Comparison of ENCODE assay signal across 14 mouse cellular contexts in the genomic region with DNA sequence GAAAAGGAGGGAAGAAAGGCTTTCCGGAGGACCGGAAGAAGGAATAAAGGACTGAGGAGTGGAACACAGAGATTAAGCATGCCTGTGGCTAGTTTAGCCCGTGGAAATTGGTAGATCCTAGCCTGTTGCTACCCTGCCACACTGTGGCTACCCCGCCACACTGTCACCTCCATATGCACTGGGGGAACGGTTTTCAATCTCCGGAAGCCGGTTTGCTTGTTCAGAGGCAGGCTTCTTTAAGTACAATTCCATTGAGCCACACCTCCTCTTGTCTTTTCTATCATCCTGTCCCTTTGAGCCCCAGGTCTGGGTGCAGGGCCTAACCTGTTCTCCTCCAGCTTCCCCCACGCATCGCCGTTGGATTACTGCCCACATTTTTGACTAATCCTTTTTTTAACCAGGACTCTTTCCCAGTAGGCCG. TPM values are rescaled to one million over a fixed set of nuclear protein-coding genes. Genes with fewer than 3 reads are reported as not detected.
DNase-seq lines count a peak whose midpoint lies in the region; ATAC-seq lines count a peak whose summit lies in the region.
"Had no signal": no experiment of that assay in that cellular context is flagged by ENCODE, and none has a peak within 500 bp of the region (broad histone marks: within the 10 kb centered on the region; RNA-seq: fewer than 3 reads in every experiment).

No protein-coding gene starts in this region.

- peak overlapping the region; percentile 48; the same call in 1 of the 2 replicates for H3K9ac ChIP-seq in heart, embryonic 13.5 days
- H3K9ac ChIP-seq in lung, embryonic 15.5 days: no peak overlapping the region
- H3K9ac ChIP-seq in embryonic facial prominence, embryonic 15.5 days: no peak overlapping the region
- H3K9ac ChIP-seq in stomach, embryonic 15.5 days: no peak overlapping the region
- H3K9ac ChIP-seq: hindbrain, embryonic 14.5 days had no signal

- no peak overlapping the region for H3K4me3 ChIP-seq in heart, embryonic 13.5 days
- H3K4me3 ChIP-seq in lung, embryonic 15.5 days: no peak overlapping the region
- H3K4me3 ChIP-seq in embryonic facial prominence, embryonic 15.5 days (replicated peaks): no peak overlapping the region
- H3K4me3 ChIP-seq in stomach, embryonic 15.5 days (replicated peaks): no peak overlapping the region

- H3K36me3 ChIP-seq in heart, embryonic 13.5 days: 0 out of 2 replicates have a peak, but pooled peaks cover 6% of the 10 kb centered on the region
- H3K36me3 ChIP-seq in lung, embryonic 15.5 days: no peaks in the 10 kb centered on the region
- 0 out of 2 replicates have a peak, but pooled peaks cover under 1% of the 10 kb centered on the region for H3K36me3 ChIP-seq in embryonic facial prominence, embryonic 15.5 days
- H3K36me3 ChIP-seq in stomach, embryonic 15.5 days: no peaks in the 10 kb centered on the region

- H3K27ac ChIP-seq in heart, embryonic 13.5 days (replicated peaks): peak overlapping the region; percentile 53
- peak overlapping the region; percentile 13 for H3K27ac ChIP-seq in lung, embryonic 15.5 days
- peak overlapping the region; percentile 73 for H3K27ac ChIP-seq in embryonic facial prominence, embryonic 15.5 days (replicated peaks)
- peak overlapping the region; percentile 82 for H3K27ac ChIP-seq in stomach, embryonic 15.5 days
- H3K27ac ChIP-seq: hindbrain, embryonic 14.5 days; macrophage had no signal

- ATAC-seq in heart, embryonic 13.5 days (ENCODE audit: extremely low read depth, insufficient number of reproducible peaks, low FRiP score, low TSS enrichment): no peak
- no peak for ATAC-seq in lung, embryonic 15.5 days (ENCODE audit: borderline replicate concordance, extremely low read depth, low FRiP score, low TSS enrichment)
- no peak for ATAC-seq in embryonic facial prominence, embryonic 15.5 days (ENCODE audit: insufficient number of reproducible peaks, low FRiP score, low TSS enrichment, low read depth)
- ATAC-seq in stomach, embryonic 15.5 days (ENCODE audit: insufficient read depth, low FRiP score, low read depth): 0 out of 2 replicates have a peak, but pooled peaks have one; percentile 23
- ATAC-seq: CD4-positive, CD25-positive, alpha-beta regulatory T cell, adult 4 months had no signal

- no peaks in the 10 kb centered on the region for H3K9me3 ChIP-seq in heart, embryonic 13.5 days
- no peaks in the 10 kb centered on the region for H3K9me3 ChIP-seq in lung, embryonic 15.5 days
- H3K9me3 ChIP-seq in embryonic facial prominence, embryonic 15.5 days (replicated peaks): no peaks in the 10 kb centered on the region
- no peaks in the 10 kb centered on the region for H3K9me3 ChIP-seq in stomach, embryonic 15.5 days

- no peak for DNase-seq in heart, postnatal 4 days
- DNase-seq in lung, postnatal 25 days (ENCODE audit: low spot score): no peak
- DNase-seq in layer of hippocampus, postnatal 10 days (ENCODE audit: low spot score in 2 of 2): no peak
- no peak for DNase-seq in layer of hippocampus, postnatal 36 days
- DNase-seq: adrenal gland, adult 2 months; right cerebral cortex, postnatal 25 days; thymus, postnatal 14 days had no signal

- peak overlapping the region; percentile 4; the same call in 1 of the 2 replicates for H3K4me2 ChIP-seq in heart, embryonic 13.5 days
- no peak overlapping the region for H3K4me2 ChIP-seq in lung, embryonic 15.5 days
- H3K4me2 ChIP-seq in embryonic facial prominence, embryonic 15.5 days (replicated peaks): no peak overlapping the region
- H3K4me2 ChIP-seq in stomach, embryonic 15.5 days: no peak overlapping the region
- H3K4me2 ChIP-seq: hindbrain, embryonic 14.5 days had no signal

- H3K4me1 ChIP-seq in heart, embryonic 13.5 days: peaks cover 13% of the 10 kb centered on the region
- H3K4me1 ChIP-seq in lung, embryonic 15.5 days: peaks cover 15% of the 10 kb centered on the region; the same call in 1 of the 2 replicates
- peaks cover 11% of the 10 kb centered on the region; the same call in 1 of the 2 replicates for H3K4me1 ChIP-seq in embryonic facial prominence, embryonic 15.5 days
- H3K4me1 ChIP-seq in stomach, embryonic 15.5 days: 0 out of 2 replicates have a peak, but pooled peaks cover 9% of the 10 kb centered on the region

- H3K27me3 ChIP-seq in heart, embryonic 13.5 days (replicated peaks): no peaks in the 10 kb centered on the region
- no peaks in the 10 kb centered on the region for H3K27me3 ChIP-seq in lung, embryonic 15.5 days
- H3K27me3 ChIP-seq in embryonic facial prominence, embryonic 15.5 days: no peaks in the 10 kb centered on the region
- H3K27me3 ChIP-seq in stomach, embryonic 15.5 days (replicated peaks): no peaks in the 10 kb centered on the region

- 23% methylated on average over 11 of the region's 11 CpGs for WGBS in heart, embryonic 13.5 days
- 20% methylated on average over 11 of the region's 11 CpGs for WGBS in lung, embryonic 15.5 days
- WGBS in embryonic facial prominence, embryonic 15.5 days: 17% methylated on average over 11 of the region's 11 CpGs
- 27% methylated on average over 11 of the region's 11 CpGs for WGBS in stomach, embryonic 15.5 days

RNA-seq across cellular contexts. Expression of a gene that starts 9.1 kb away (rescaled TPM):
- 1,230 and 1,350 TPM in 2 replicates for polyA plus RNA-seq in heart, embryonic 13.5 days (2015; fragmentation: Nextera tagmentation; extraction: Ambion mirVana)
- total RNA-seq in heart, postnatal 4 days (2021): 100 to 1,000 TPM; 626 to 671 TPM
- polyA plus RNA-seq in lung, embryonic 15.5 days (2015; fragmentation: Nextera tagmentation; extraction: Ambion mirVana): 913 and 923 TPM in 2 replicates
- polyA plus RNA-seq in embryonic facial prominence, embryonic 15.5 days (2015; fragmentation: Nextera tagmentation; extraction: Ambion mirVana): 890 and 897 TPM in 2 replicates
- 1,135 and 1,340 TPM in 2 replicates for polyA plus RNA-seq in stomach, embryonic 15.5 days (2015; fragmentation: Nextera tagmentation; extraction: Ambion mirVana)
- 100 to 1,000 TPM; 649 to 727 TPM for total RNA-seq in layer of hippocampus, postnatal 10 days (2021)
- 100 to 1,000 TPM; 415 to 443 TPM for total RNA-seq in layer of hippocampus, postnatal 36 days (2021)

RNA-seq across cellular contexts. Expression of a gene that starts 11.0 kb away (rescaled TPM):
- polyA plus RNA-seq in heart, embryonic 13.5 days (2015; fragmentation: Nextera tagmentation; extraction: Ambion mirVana): 103 and 116 TPM in 2 replicates
- 10 to 100 TPM; 77.0 to 79.0 TPM for total RNA-seq in heart, postnatal 4 days (2021)
- 146 and 157 TPM in 2 replicates for polyA plus RNA-seq in lung, embryonic 15.5 days (2015; fragmentation: Nextera tagmentation; extraction: Ambion mirVana)
- polyA plus RNA-seq in embryonic facial prominence, embryonic 15.5 days (2015; fragmentation: Nextera tagmentation; extraction: Ambion mirVana): 138 and 149 TPM in 2 replicates
- polyA plus RNA-seq in stomach, embryonic 15.5 days (2015; fragmentation: Nextera tagmentation; extraction: Ambion mirVana): 140 and 147 TPM in 2 replicates
- 10 to 100 TPM; 90.4 to 93.7 TPM for total RNA-seq in layer of hippocampus, postnatal 10 days (2021)
- 10 to 100 TPM; 77.9 to 86.7 TPM for total RNA-seq in layer of hippocampus, postnatal 36 days (2021)

RNA-seq across cellular contexts. Expression of a gene that starts 14.0 kb away (rescaled TPM):
- polyA plus RNA-seq in heart, embryonic 13.5 days (2015; fragmentation: Nextera tagmentation; extraction: Ambion mirVana): 7.3 and 8.4 TPM in 2 replicates
- total RNA-seq in heart, postnatal 4 days (2021): 1 to 10 TPM; 3.9 to 4.2 TPM
- polyA plus RNA-seq in lung, embryonic 15.5 days (2015; fragmentation: Nextera tagmentation; extraction: Ambion mirVana): 11.9 and 12.7 TPM in 2 replicates
- 11.4 and 12.0 TPM in 2 replicates for polyA plus RNA-seq in embryonic facial prominence, embryonic 15.5 days (2015; fragmentation: Nextera tagmentation; extraction: Ambion mirVana)
- polyA plus RNA-seq in stomach, embryonic 15.5 days (2015; fragmentation: Nextera tagmentation; extraction: Ambion mirVana): 14.2 TPM in 2 replicates
- total RNA-seq in layer of hippocampus, postnatal 10 days (2021): 10 to 100 TPM; 15.3 to 16.1 TPM
- total RNA-seq in layer of hippocampus, postnatal 36 days (2021): 10 to 100 TPM; 12.8 to 13.5 TPM

RNA-seq across cellular contexts. Expression of a gene that starts 39.5 kb away (rescaled TPM):
- polyA plus RNA-seq in heart, embryonic 13.5 days (2015; fragmentation: Nextera tagmentation; extraction: Ambion mirVana): 0.62 and 1.2 TPM in 2 replicates
- 1 to 10 TPM in 1 of 2 experiments, under 1 TPM in 1; 0.86 to 1.3 TPM for total RNA-seq in heart, postnatal 4 days (2021)
- 1.1 and 1.2 TPM in 2 replicates for polyA plus RNA-seq in lung, embryonic 15.5 days (2015; fragmentation: Nextera tagmentation; extraction: Ambion mirVana)
- 1.3 and 1.4 TPM in 2 replicates for polyA plus RNA-seq in embryonic facial prominence, embryonic 15.5 days (2015; fragmentation: Nextera tagmentation; extraction: Ambion mirVana)
- polyA plus RNA-seq in stomach, embryonic 15.5 days (2015; fragmentation: Nextera tagmentation; extraction: Ambion mirVana): 1.5 and 1.7 TPM in 2 replicates
- total RNA-seq in layer of hippocampus, postnatal 10 days (2021): 1 to 10 TPM; 1.0 to 1.3 TPM
- 1 to 10 TPM; 1.2 TPM for total RNA-seq in layer of hippocampus, postnatal 36 days (2021)

Comparison
In these comparisons a context has a peak if more than half of its experiments do, and no peak if none do; other contexts are left out.
1. H3K27ac ChIP-seq: peak in every context shown above with its lines; median percentile 82 in stomach, embryonic 15.5 days; 73 in embryonic facial prominence, embryonic 15.5 days; 53 in heart, embryonic 13.5 days; 13 in lung, embryonic 15.5 days.